15 mouse cellular contexts compared by ENCODE assay signal in genomic region chr9:119034069-119034468, GRCm38 (mm10). TPM values are rescaled to one million over a fixed set of nuclear protein-coding genes. Genes with fewer than 3 reads are reported as not detected.
DNase-seq lines count a peak whose midpoint lies in the region; ATAC-seq and TF ChIP-seq lines count a peak whose summit lies in the region.
"Had no signal": no experiment of that assay in that cellular context is flagged by ENCODE, and none has a peak within 500 bp of the region (broad histone marks: within the 10 kb centered on the region; RNA-seq: fewer than 3 reads in every experiment).

No protein-coding gene starts in this region.

- no peak for TF ChIP-seq CTCF in kidney, adult 2 months (conservative IDR thresholded peaks at IDR 0.05; ENCODE audit: insufficient read depth, insufficient read length, low read depth, low read length)

- no peaks in the 10 kb centered on the region for H3K27me3 ChIP-seq in kidney, embryonic 15.5 days
- H3K27me3 ChIP-seq in kidney, adult 2 months (replicated peaks; ENCODE audit: control insufficient read depth, insufficient read depth, low read length), result no peaks in the 10 kb centered on the region
- H3K27me3 ChIP-seq in forebrain, embryonic 12.5 days, result no peaks in the 10 kb centered on the region; the same call in 1 of the 2 replicates
- H3K27me3 ChIP-seq in limb, embryonic 10.5 days (ENCODE audit: low read depth, poor library complexity, severe bottlenecking), result no peaks in the 10 kb centered on the region
- H3K27me3 ChIP-seq in neural tube, embryonic 14.5 days (ENCODE audit: control insufficient read depth, insufficient read depth, low read length), result no peaks in the 10 kb centered on the region
- no peaks in the 10 kb centered on the region for H3K27me3 ChIP-seq in intestine, embryonic 16.5 days (replicated peaks; ENCODE audit: control insufficient read depth, insufficient read depth, low read length)
- H3K27me3 ChIP-seq: heart, embryonic 12.5 days; liver, embryonic 12.5 days; megakaryocyte, embryonic 14.5 days had no signal

- no peak for DNase-seq in kidney, adult 2 months
- DNase-seq in limb, embryonic 10.5 days (ENCODE audit: low spot score), result no peak
- no peak for DNase-seq in adrenal gland, postnatal 14 days
- DNase-seq in ovary, postnatal 10 days (ENCODE audit: low spot score), result no peak
- DNase-seq: cerebellum, adult 11 months; gastrocnemius, postnatal 10 days; heart, postnatal 4 days; kidney, adult 8-10 months had no signal

- no peak overlapping the region for H3K9ac ChIP-seq in kidney, embryonic 15.5 days
- no peak overlapping the region for H3K9ac ChIP-seq in forebrain, embryonic 12.5 days
- 0 out of 2 replicates have a peak overlapping the region, but pooled peaks have one; percentile 25 for H3K9ac ChIP-seq in neural tube, embryonic 14.5 days (replicated peaks; ENCODE audit: low read depth, low read length)
- H3K9ac ChIP-seq in intestine, embryonic 16.5 days (ENCODE audit: low read depth, low read length), result no peak overlapping the region
- H3K9ac ChIP-seq: heart, embryonic 12.5 days; liver, embryonic 12.5 days had no signal

- H3K36me3 ChIP-seq in kidney, embryonic 15.5 days, result peaks cover 75% of the 10 kb centered on the region
- H3K36me3 ChIP-seq in kidney, adult 2 months (ENCODE audit: control insufficient read depth, insufficient read depth, low read length), result no peaks in the 10 kb centered on the region
- H3K36me3 ChIP-seq in forebrain, embryonic 12.5 days (replicated peaks), result peaks cover 9% of the 10 kb centered on the region; the same call in 1 of the 2 replicates
- peaks cover 51% of the 10 kb centered on the region for H3K36me3 ChIP-seq in limb, embryonic 10.5 days
- H3K36me3 ChIP-seq in neural tube, embryonic 14.5 days (ENCODE audit: control insufficient read depth, insufficient read depth, low read length), result no peaks in the 10 kb centered on the region
- peaks cover 12% of the 10 kb centered on the region for H3K36me3 ChIP-seq in intestine, embryonic 16.5 days (ENCODE audit: control insufficient read depth, insufficient read depth, low read length)

- H3K4me3 ChIP-seq in kidney, embryonic 15.5 days (replicated peaks), result no peak overlapping the region
- no peak overlapping the region for H3K4me3 ChIP-seq in kidney, adult 2 months (ENCODE audit: insufficient read depth, low read depth, low read length)
- H3K4me3 ChIP-seq in forebrain, embryonic 12.5 days (replicated peaks), result no peak overlapping the region
- no peak overlapping the region for H3K4me3 ChIP-seq in limb, embryonic 10.5 days
- no peak overlapping the region for H3K4me3 ChIP-seq in neural tube, embryonic 14.5 days (ENCODE audit: low read depth, low read length)
- H3K4me3 ChIP-seq in intestine, embryonic 16.5 days (ENCODE audit: low read length), result no peak overlapping the region
- H3K4me3 ChIP-seq: heart, embryonic 12.5 days; liver, embryonic 12.5 days; megakaryocyte, embryonic 14.5 days had no signal

- 71% methylated on average over 8 of the region's 8 CpGs for WGBS in kidney, embryonic 15.5 days
- WGBS in kidney, adult 2 months, result 88% methylated on average over 8 of the region's 8 CpGs
- 69% methylated on average over 8 of the region's 8 CpGs for WGBS in forebrain, embryonic 12.5 days
- 84% methylated on average over 8 of the region's 8 CpGs for WGBS in limb, embryonic 10.5 days
- 66% methylated on average over 8 of the region's 8 CpGs for WGBS in neural tube, embryonic 14.5 days
- WGBS in intestine, embryonic 16.5 days, result 89% methylated on average over 8 of the region's 8 CpGs

- peaks cover 63% of the 10 kb centered on the region for H3K4me1 ChIP-seq in kidney, embryonic 15.5 days
- peaks cover 8% of the 10 kb centered on the region; the same call in 1 of the 2 replicates for H3K4me1 ChIP-seq in kidney, adult 2 months (ENCODE audit: control insufficient read depth, insufficient read depth, low read length)
- peaks cover 52% of the 10 kb centered on the region for H3K4me1 ChIP-seq in forebrain, embryonic 12.5 days
- peaks cover 51% of the 10 kb centered on the region for H3K4me1 ChIP-seq in limb, embryonic 10.5 days
- peaks cover 23% of the 10 kb centered on the region for H3K4me1 ChIP-seq in neural tube, embryonic 14.5 days (ENCODE audit: control insufficient read depth, insufficient read depth, low read length)
- H3K4me1 ChIP-seq in intestine, embryonic 16.5 days (ENCODE audit: control insufficient read depth, insufficient read depth, low read length), result 0 out of 2 replicates have a peak, but pooled peaks cover 6% of the 10 kb centered on the region

- ATAC-seq in kidney, embryonic 15.5 days (replicated peaks; ENCODE audit: low FRiP score), result no peak
- peak; percentile 41; the same call in 1 of the 2 replicates for ATAC-seq in forebrain, embryonic 12.5 days (ENCODE audit: low FRiP score)
- ATAC-seq in neural tube, embryonic 14.5 days (ENCODE audit: low read depth), result 0 out of 2 replicates have a peak, but pooled peaks have one; percentile 36
- ATAC-seq in intestine, embryonic 16.5 days, result no peak
- ATAC-seq: liver, embryonic 12.5 days had no signal

- TF ChIP-seq POLR2A in kidney, adult 2 months (IDR thresholded peaks at IDR 0.05; ENCODE audit: low read depth, low read length), result no peak

- H3K4me2 ChIP-seq in kidney, embryonic 15.5 days, result no peak overlapping the region
- H3K4me2 ChIP-seq in forebrain, embryonic 12.5 days, result no peak overlapping the region
- H3K4me2 ChIP-seq in neural tube, embryonic 14.5 days (ENCODE audit: low read depth, low read length), result no peak overlapping the region
- no peak overlapping the region for H3K4me2 ChIP-seq in intestine, embryonic 16.5 days (ENCODE audit: low read depth, low read length)
- H3K4me2 ChIP-seq: heart, embryonic 12.5 days; liver, embryonic 12.5 days had no signal

- H3K27ac ChIP-seq in kidney, embryonic 15.5 days, result peak overlapping the region; percentile 64
- no peak overlapping the region for H3K27ac ChIP-seq in kidney, adult 2 months (ENCODE audit: insufficient read depth, low read depth, low read length)
- peak overlapping the region; percentile 50 for H3K27ac ChIP-seq in forebrain, embryonic 12.5 days
- peak overlapping the region; percentile 70; the same call in 1 of the 2 replicates for H3K27ac ChIP-seq in limb, embryonic 10.5 days
- peak overlapping the region; percentile 66 for H3K27ac ChIP-seq in neural tube, embryonic 14.5 days (ENCODE audit: low read depth, low read length)
- H3K27ac ChIP-seq in intestine, embryonic 16.5 days (ENCODE audit: low read length), result no peak overlapping the region
- H3K27ac ChIP-seq: liver, embryonic 12.5 days had no signal

- no peaks in the 10 kb centered on the region for H3K9me3 ChIP-seq in kidney, embryonic 15.5 days (replicated peaks)
- H3K9me3 ChIP-seq in forebrain, embryonic 12.5 days, result no peaks in the 10 kb centered on the region
- no peaks in the 10 kb centered on the region for H3K9me3 ChIP-seq in limb, embryonic 10.5 days (replicated peaks)
- no peaks in the 10 kb centered on the region for H3K9me3 ChIP-seq in neural tube, embryonic 14.5 days (ENCODE audit: control insufficient read depth, low read length)
- H3K9me3 ChIP-seq in intestine, embryonic 16.5 days (ENCODE audit: control insufficient read depth, low read length), result no peaks in the 10 kb centered on the region
- H3K9me3 ChIP-seq: heart, embryonic 12.5 days; liver, embryonic 12.5 days; megakaryocyte, embryonic 14.5 days had no signal

RNA-seq across cellular contexts. Expression of gene Vill, which starts 18.5 kb away (rescaled TPM):
- 36.4 and 46.2 TPM in 2 replicates for polyA plus RNA-seq in kidney, embryonic 15.5 days (2015; fragmentation: Nextera tagmentation; extraction: Ambion mirVana)
- polyA plus RNA-seq in kidney, adult 2 months (2012; rRNA removed), result 48.5 and 73.9 TPM in 2 replicates
- polyA plus RNA-seq in forebrain, embryonic 12.5 days (2016; fragmentation: Nextera tagmentation; extraction: Ambion mirVana), result 6.8 and 6.9 TPM in 2 replicates
- 19.5 and 26.3 TPM in 2 replicates for polyA plus RNA-seq in limb, embryonic 10.5 days (2016; fragmentation: Nextera tagmentation; extraction: Ambion mirVana)
- polyA plus RNA-seq in neural tube, embryonic 14.5 days (2014; fragmentation: Nextera tagmentation; extraction: Ambion mirVana), result 3.6 and 5.9 TPM in 2 replicates
- 13.7 and 14.9 TPM in 2 replicates for polyA plus RNA-seq in intestine, embryonic 16.5 days (2015; fragmentation: Nextera tagmentation; extraction: Ambion mirVana)
- 2.2 and 2.3 TPM in 2 replicates for total RNA-seq in adrenal gland, postnatal 14 days (2021)

RNA-seq across cellular contexts. Expression of gene Plcd1, which starts 59.2 kb away (rescaled TPM):
- 20.0 and 20.1 TPM in 2 replicates for polyA plus RNA-seq in kidney, embryonic 15.5 days (2015; fragmentation: Nextera tagmentation; extraction: Ambion mirVana)
- 11.3 and 11.8 TPM in 2 replicates for polyA plus RNA-seq in kidney, adult 2 months (2012; rRNA removed)
- polyA plus RNA-seq in forebrain, embryonic 12.5 days (2016; fragmentation: Nextera tagmentation; extraction: Ambion mirVana), result 11.0 and 16.8 TPM in 2 replicates
- 11.2 and 14.3 TPM in 2 replicates for polyA plus RNA-seq in limb, embryonic 10.5 days (2016; fragmentation: Nextera tagmentation; extraction: Ambion mirVana)
- 14.7 and 19.9 TPM in 2 replicates for polyA plus RNA-seq in neural tube, embryonic 14.5 days (2014; fragmentation: Nextera tagmentation; extraction: Ambion mirVana)
- polyA plus RNA-seq in intestine, embryonic 16.5 days (2015; fragmentation: Nextera tagmentation; extraction: Ambion mirVana), result 16.9 and 17.3 TPM in 2 replicates
- 11.8 and 13.6 TPM in 2 replicates for total RNA-seq in adrenal gland, postnatal 14 days (2021)

Comparison
In these comparisons a context has a peak if more than half of its experiments do, and no peak if none do; other contexts are left out.
1. H3K27ac ChIP-seq: peak in kidney, embryonic 15.5 days (single experiment), forebrain, embryonic 12.5 days (single experiment), limb, embryonic 10.5 days (single experiment) and neural tube, embryonic 14.5 days (single experiment); none in kidney, adult 2 months (single experiment) and intestine, embryonic 16.5 days (single experiment).
2. ATAC-seq: peak in forebrain, embryonic 12.5 days (single experiment) and neural tube, embryonic 14.5 days (single experiment); none in kidney, embryonic 15.5 days (single experiment) and intestine, embryonic 16.5 days (single experiment).